Mouse (Mus musculus) Patski (cell line): ENCODE data around the gene Otub2. TPM values are rescaled to one million over a fixed set of nuclear protein-coding genes. Genes with fewer than 3 reads are reported as not detected.

Experiments
- ATAC-seq: fragments of 100-300 bp; one replicate; pipeline ENCODE4 v1.8.0; 2021
- CTCF ChIA-PET: fragments of 350-600 bp; sonication (Branson Sonifier 250); formaldehyde crosslinking; loops from one replicate; lab custom pipeline; 2022; ENCODE audit warnings: inconsistent platforms; lab: Charles Lee
- POLR2A ChIA-PET: fragments of 350-600 bp; sonication (Branson Sonifier 250); formaldehyde crosslinking; loops from one replicate; lab custom pipeline; 2022; ENCODE audit warnings: antibody characterized with exemption, inconsistent platforms; lab: Charles Lee
- DNase-seq: peaks from one replicate; pipeline ENCODE4 v3.0.0-alpha.2; 2011; ENCODE audit warnings: low read depth, low spot score
- H3K27me3 ChIP-seq: fragments of 371-371 bp; one replicate; pipeline ENCODE4 v1.5.1; 2021
- CTCF ChIP-seq: fragments of 100-300 bp; IDR thresholded peaks from one replicate; pipeline ENCODE4 v1.5.1; 2021
- in situ Hi-C: fragments of 300-500 bp; cut with MboI; formaldehyde crosslinking; loops from 3 replicates; pipeline ENCODE4 v1.11.1; 2018; ENCODE audit warnings: low pct_unique_long_range_greater_than_20kb, mixed read lengths
- polyA plus RNA-seq: library from polyadenylated mRNA; unstranded; gene quantifications from one replicate; pipeline ENCODE4 v1.2.3, GENCODE M21; 2021

Gene Otub2
- polyA plus RNA-seq, 1 experiment from 2014 or later: 7.6 TPM

DNA sequence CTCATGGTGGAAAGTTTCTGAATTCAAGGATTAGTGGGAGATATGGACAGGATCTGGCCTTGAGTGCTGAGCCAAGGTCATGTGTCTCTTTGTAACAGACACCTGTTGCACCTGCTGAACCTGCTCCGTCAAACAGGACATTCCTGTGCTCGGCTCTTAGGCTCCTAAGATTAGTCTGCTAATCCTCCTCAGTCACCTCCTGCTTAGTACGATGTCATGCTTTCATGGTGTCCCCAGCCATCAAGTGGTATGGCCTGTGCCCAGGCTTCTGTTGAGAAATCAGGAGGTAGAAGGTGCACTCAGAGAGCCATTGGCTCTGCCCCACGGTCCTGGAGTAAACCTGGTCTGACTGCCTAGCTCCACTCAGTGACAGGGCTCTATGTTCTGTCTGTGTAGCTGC lies 17.6 kb upstream of the Otub2 start:
- no peak for ATAC-seq
- no peak for DNase-seq
- no peak for TF ChIP-seq CTCF
- peaks cover 25% of the 10 kb centered on the region for H3K27me3 ChIP-seq
- in situ Hi-C loops: no loop called here
- POLR2A ChIA-PET: no interaction called here
- CTCF ChIA-PET: interaction anchor here (1.4 to 3.5 kb wide), 4 partner anchors 12 to 229 kb away, joined by 3 to 8 read pairs (median 4); no protein-coding TSS in a partner anchor

DNA sequence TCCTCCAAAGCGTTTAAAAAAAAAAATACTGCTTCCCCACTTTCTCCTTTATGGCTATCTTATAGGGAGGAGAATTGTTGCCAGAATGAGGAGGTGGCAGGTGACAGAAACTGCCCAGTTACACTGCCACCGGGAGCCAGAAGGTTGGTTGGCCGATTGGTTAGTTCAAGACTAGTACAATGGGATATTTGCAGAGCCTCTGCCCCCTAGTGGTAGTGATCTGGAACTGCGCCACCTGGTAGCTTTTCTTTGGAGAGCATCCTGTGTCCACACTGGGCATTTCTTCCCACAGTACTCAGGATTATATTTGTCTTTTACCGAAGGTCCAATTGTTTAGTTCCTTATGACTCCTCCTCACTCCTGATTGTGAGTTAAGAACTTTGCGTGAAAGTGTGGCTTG lies 16.8 kb upstream of the Otub2 start:
- ChIA-PET CTCF (interaction anchor here (0.7 to 3.5 kb wide), 5 partner anchors 8 to 229 kb away, joined by 3 to 8 read pairs (median 3); no protein-coding TSS in a partner anchor), POLR2A (no interaction called here)
- no peak for ATAC-seq
- H3K27me3 ChIP-seq: peaks cover 20% of the 10 kb centered on the region
- in situ Hi-C loops: no loop called here
- DNase-seq: no peak
- TF ChIP-seq CTCF: peak; percentile 86

DNA sequence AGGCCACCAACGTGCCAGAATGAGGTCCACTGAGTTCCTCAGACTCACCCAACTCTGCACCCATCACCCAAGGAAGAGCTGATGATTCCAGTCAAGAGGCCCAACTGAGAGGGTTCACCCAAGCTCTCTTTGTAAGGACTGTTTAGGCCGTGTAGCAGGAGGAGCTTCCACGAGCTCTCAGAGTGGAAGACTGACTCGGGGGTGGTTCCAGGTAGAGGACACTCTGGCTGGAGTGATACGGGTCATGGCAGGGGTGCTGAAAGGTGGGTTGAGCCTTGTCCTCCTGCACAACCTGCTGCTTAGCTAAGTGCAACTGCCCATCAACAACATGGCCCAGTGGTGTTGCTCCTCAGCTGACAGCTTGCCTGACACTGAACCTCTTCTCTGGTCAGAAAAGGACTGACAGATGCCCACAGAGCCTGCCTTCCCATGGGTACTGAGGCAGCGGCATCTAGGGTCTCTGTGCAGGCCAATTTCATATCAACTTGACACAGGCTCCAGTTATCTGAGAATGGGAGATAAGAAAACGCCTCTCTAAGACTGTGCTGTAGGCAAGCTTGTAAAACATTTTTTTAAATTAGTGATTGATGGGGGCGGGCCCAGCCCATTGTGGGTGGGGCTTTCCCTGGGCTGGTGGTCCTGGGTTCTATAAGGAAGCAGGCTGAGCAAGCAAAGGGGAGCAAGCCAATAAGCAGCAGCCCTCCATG lies 14.8 kb upstream of the Otub2 start:
- no peak for TF ChIP-seq CTCF
- ChIA-PET POLR2A (no interaction called here), CTCF (interaction anchor here (1.5 kb wide), 1 partner anchor 14 kb away, joined by 5 read pairs; no protein-coding TSS in a partner anchor)
- no peak for DNase-seq
- in situ Hi-C loops: no loop called here
- no peak for ATAC-seq
- peaks cover 8% of the 10 kb centered on the region for H3K27me3 ChIP-seq

DNA sequence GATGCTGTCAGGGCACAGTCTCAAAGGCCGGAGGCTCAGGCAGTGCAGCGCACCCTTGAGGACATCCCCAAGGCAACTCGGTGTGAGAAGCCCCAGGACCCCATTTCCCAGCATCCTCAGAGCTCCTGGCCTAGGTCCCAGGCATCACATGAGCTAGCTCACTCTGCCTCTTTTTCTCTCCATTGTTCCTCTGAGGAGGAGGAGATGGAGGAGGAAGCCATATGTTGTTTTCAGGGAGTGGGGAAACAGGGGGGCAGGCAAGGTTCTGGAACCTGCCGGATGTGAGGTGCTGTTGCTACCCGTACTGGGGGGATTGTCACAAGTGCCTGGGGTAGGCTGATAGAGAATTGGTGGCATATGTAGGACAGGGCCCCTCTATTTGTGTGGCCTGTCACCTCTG lies 12.4 kb upstream of the Otub2 start:
- DNase-seq: no peak
- ATAC-seq: no peak
- H3K27me3 ChIP-seq: no peaks in the 10 kb centered on the region
- in situ Hi-C loops: no loop called here
- ChIA-PET CTCF (interaction anchor here (1.8 kb wide), 1 partner anchor 8 kb away, joined by 11 read pairs; no protein-coding TSS in a partner anchor), POLR2A (no interaction called here)
- TF ChIP-seq CTCF: no peak

DNA sequence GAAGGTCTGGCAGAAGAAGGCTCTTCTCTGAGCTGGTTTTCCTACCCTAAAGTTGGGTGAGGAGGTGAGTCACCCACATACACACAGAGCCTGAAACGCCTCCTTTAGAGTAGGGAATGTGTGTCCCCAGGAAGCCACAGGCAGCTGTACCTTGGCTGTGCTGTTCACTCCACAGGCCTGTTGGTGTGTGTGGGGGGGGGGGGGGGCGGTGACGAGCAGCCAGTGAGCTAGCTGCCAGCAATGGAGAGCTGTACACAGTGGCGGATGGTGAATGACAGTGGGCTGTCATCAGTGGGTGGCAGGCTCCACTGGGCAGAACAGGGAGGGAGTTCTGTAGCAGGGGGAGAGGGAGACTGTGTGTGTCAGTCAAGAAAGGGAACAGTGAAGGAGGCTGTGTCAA lies 11.7 kb upstream of the Otub2 start:
- no peaks in the 10 kb centered on the region for H3K27me3 ChIP-seq
- no peak for TF ChIP-seq CTCF
- DNase-seq (no peak), ATAC-seq (no peak)
- CTCF ChIA-PET: interaction anchor here (1.1 to 1.8 kb wide), 2 partner anchors 9 to 11 kb away, joined by 4 to 11 read pairs; no protein-coding TSS in a partner anchor
- POLR2A ChIA-PET: no interaction called here
- in situ Hi-C loops: no loop called here

DNA sequence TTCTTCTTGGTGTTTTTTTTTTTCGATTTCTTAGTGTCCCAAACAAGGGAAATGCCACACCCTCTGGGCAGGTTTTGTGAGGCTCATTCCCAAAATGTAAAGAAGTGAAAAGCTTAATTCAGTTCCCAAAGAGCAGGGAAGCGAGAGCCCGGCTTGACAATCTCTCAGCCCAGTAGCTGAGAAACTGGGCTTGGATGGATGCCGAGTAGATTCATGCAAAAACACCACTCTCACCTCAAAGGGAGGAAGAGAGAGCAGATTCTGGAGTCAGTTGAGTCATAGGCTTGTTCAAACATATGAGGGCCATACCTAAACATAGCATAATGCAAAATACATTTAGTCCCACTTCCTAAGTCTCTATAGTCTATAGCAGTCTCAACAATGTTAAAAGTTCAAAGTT lies 8.3 kb upstream of the Otub2 start:
- ChIA-PET CTCF (interaction anchor here (0.9 kb wide), 2 partner anchors 8 to 11 kb away, joined by 3 read pairs; no protein-coding TSS in a partner anchor), POLR2A (no interaction called here)
- DNase-seq (no peak), ATAC-seq (no peak)
- no peaks in the 10 kb centered on the region for H3K27me3 ChIP-seq
- TF ChIP-seq CTCF: no peak
- in situ Hi-C loops: no loop called here

DNA sequence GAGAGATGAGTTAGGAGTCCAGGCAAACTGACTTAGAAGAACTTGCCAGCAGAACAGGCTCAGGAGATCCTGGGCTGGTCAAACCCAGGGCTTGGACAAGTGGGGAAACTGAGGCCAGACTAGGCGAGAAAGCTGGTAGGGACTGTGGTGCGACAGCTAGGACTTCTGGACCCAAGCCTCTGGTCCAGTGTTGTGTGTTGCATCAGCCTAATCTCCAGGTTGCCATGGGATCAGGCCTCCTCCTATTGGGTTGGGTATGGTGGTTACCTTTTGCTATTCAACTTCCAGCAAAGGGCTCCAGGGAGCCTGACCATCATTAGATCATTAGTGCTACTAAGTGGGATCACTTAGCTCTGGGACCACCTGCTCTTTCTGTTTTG lies 856 bp downstream of the Otub2 start:
- TF ChIP-seq CTCF: no peak
- ATAC-seq (no peak), DNase-seq (no peak)
- no peaks in the 10 kb centered on the region for H3K27me3 ChIP-seq
- in situ Hi-C loops: no loop called here
- CTCF ChIA-PET: interaction anchor here (1.2 kb wide), 1 partner anchor 8 kb away, joined by 3 read pairs; no protein-coding TSS in a partner anchor
- POLR2A ChIA-PET: no interaction called here

DNA sequence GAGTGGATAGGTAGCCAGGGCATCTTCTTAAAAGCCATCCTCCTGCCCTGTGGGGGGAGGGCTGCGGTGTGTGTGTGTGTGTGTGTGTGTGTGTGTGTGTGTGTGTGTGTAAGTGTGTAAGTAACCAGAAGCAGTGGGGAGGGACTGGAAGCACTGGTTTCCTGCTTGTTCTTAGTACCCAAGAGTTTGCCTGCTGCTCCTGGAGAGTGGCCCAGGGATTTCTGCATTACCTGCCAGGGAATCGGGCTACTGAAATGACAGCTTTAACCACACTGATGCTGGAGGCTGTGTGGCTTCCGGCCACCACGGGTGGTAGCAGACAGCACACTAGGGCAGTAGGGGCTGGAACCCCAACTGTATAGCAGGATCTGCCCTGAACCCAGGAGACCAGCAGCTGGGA lies 1.5 kb downstream of the Otub2 start:
- ATAC-seq: no peak
- no peak for DNase-seq
- CTCF ChIA-PET: no interaction called here
- no peaks in the 10 kb centered on the region for H3K27me3 ChIP-seq
- no peak for TF ChIP-seq CTCF
- POLR2A ChIA-PET: no interaction called here
- in situ Hi-C loops: no loop called here

DNA sequence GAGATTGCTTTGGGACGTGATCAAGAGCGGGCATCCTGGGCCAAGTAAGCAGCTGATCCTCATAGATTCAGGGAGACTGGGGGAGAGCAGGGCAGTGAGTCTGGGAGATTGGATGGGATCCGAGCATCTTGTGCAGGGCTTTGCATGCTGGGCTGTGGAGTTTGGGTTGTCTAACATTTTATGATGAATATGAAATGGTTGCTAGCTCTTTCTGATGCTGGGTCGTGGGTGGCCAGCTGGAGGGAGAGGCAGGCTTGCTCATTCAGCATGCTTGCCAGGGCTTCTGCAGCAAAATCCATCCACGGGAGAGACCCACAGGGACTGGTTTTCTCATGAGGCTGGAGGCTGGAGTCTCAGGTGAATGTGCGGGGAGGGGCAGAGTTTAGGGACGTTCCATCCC lies 2.6 kb downstream of the Otub2 start:
- in situ Hi-C loops: no loop called here
- ATAC-seq: no peak

DNA sequence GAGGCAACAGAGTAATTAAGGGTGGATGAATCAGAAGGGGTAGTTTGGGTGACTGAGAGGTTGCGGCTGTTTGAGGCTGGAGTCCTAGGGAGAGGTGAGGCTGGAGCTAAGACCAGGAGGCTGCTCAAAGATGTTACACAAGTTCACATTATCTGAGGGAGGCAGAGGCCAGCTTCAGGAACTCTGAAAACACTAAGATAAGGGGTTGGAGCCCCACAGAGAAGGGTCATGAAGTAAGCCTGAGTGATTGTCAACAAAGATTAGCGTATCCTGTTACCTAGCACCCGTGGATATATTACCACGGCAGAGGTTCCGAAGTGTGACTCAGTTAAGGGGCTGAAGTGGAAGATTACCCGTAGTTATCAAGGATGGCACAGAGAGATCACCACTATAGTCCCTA lies 5.0 kb downstream of the Otub2 start:
- TF ChIP-seq CTCF: no peak
- ChIA-PET POLR2A (no interaction called here), CTCF (no interaction called here)
- ATAC-seq: no peak
- no peaks in the 10 kb centered on the region for H3K27me3 ChIP-seq
- in situ Hi-C loops: no loop called here
- no peak for DNase-seq

More for the DNA sequence above, 2.6 kb downstream of the Otub2 start:
- CTCF ChIA-PET: interaction anchor here (0.8 to 1.2 kb wide), 2 partner anchors 10 to 11 kb away, joined by 3 read pairs; no protein-coding TSS in a partner anchor
- no peaks in the 10 kb centered on the region for H3K27me3 ChIP-seq
- POLR2A ChIA-PET: interaction anchor here (0.8 kb wide), 1 partner anchor 14 kb away, joined by 3 read pairs; no protein-coding TSS in a partner anchor
- DNase-seq: no peak
- no peak for TF ChIP-seq CTCF
